Mouse (Mus musculus) kidney, adult 10 weeks (tissue): Measurements from ENCODE around the gene Plekhf1. TPM values are rescaled to one million over a fixed set of nuclear protein-coding genes. Genes with fewer than 3 reads are reported as not detected.

Experiments
- polyA plus RNA-seq: library from polyadenylated mRNA; stranded (reverse); fragments of 350-450 nt; fragmentation: Illumina TruSeq; extraction: RNeasy Lipid Tissue Mini Kit (QIAGEN cat#74804); gene quantifications from one replicate; pipeline ENCODE4 v1.2.3, GENCODE M21; 2014; ENCODE audit warnings: low read depth, low replicate concordance

Plekhf1 gene
- polyA plus RNA-seq: 0.53 TPM

DNA sequence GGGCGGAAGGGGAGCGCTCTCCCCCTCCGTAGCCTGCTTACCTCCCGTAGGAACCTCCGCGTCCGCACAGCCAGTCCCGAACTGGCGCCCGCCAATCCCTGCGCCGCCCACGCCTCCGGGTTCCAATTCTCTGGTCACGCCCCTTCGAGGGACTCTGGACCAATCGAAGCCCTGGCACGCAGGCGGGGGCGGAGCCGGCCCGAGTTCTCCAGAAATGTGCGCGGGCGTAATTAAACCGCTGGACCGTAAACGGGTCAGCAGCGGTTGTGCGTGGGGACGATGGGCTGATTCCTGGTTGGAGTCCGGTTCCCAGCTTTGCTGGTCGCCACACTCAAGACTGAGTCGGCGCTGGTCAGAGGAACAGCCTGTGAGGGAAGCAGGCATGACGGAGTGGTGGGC, at the start of gene Plekhf1:
Plekhf1 (minus strand) TSS at position 117 of the 399 bp plus-strand sequence.

DNA sequence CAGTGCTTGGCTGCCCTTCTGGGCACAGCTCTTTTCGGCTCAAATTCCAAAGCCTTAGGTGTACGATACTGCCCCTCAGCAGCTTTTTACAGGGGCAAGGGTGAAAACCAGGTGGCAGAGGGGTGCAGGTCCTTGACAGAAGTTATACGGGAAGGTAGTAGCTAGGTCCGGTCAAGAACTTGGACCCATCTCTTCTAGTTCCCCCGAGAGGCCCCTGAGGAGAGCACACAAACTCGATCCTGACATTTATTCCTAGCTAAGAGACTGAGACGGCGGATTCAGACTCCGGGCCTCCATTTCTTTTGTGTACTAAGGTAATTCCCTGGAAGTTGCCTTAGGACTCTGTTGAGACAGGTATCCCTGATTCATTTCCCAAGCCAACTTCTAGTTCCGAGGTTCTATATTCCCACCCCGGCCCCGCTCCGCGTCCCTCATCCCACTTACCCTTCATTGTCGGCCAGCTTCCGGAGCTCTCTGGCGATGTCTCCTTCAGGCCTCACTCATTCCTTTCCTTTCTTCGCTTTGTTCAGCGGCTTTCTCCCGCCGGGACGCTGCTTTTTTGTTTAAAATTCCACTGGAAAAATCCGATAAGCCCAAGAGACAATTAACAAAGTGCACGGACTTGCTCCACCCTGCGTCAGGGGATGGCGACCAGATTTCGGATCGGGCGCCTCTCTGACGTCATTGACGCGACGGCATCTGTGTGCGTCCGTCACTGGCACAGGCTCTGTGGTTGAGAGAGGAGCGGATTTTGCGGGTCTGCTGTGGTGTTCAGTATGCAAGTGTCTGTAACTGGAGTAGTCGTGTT, 43.1 kb upstream of the Plekhf1 start, which contains the start of gene Pop4:
Pop4 (minus strand) TSS at position 721 of the 808 bp plus-strand sequence.

DNA sequence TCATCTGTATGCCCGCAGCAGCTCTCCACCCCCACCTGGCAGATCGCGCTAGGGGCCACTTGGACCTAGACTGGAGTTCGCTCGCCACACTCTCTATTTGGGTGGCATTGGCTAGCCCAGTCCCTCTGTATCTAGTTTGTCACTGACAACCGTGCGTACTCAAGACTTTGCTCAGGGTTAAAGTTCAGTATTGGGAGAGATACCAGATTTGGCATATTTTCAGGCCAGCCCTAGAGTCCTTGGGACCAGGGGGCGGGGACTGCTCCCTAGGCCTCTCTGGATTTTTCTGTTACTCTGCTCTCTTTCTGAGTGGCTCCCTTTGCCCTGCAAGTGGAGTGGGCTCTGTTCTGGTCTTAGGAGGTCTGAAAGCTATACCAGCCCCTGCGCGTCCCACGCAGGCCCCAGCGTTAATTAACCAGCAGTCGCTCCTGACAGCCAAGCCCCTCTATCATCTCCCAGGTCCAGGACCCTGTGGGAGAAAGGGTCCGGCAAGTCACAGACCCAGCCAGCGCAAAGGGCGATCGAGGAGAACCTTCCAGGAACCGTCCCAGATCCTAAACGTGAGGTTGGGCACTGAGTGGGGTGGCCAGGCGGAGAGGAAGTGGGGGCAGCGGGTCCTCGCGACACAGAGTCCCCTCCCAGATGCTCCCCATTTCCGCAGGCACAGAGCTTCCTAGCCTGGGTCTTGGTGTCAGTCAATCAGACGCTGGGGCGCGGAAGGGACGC, 44.7 kb downstream of the Plekhf1 start, which contains the start of gene 1600014C10Rik:
1600014C10Rik (plus strand) TSS at position 256 of the 726 bp plus-strand sequence.

Other genes with a start within 250 kb of the Plekhf1 start
- gene Uri1, start 204.5 kb downstream of the Plekhf1 start, polyA plus RNA-seq: 66.0 TPM
- gene Ccne1, start 120.5 kb downstream of the Plekhf1 start, polyA plus RNA-seq: 0.36 TPM
- gene 1600014C10Rik, start 44.8 kb downstream of the Plekhf1 start, polyA plus RNA-seq: 20.9 TPM
- gene Pop4, start 43.4 kb upstream of the Plekhf1 start, polyA plus RNA-seq: 18.6 TPM